Mouse (Mus musculus) neural tube, embryonic 10.5 days (tissue): ENCODE results near the gene Agxt.

ENCODE experiments used
- DNase-seq: peaks from one replicate; pipeline ENCODE4 v3.0.0-alpha.2; 2017; ENCODE audit warnings: low spot score; ENCODE audit errors: extremely low spot score

The Agxt gene

GRCm38 (mm10) chr1:93150907-93151661 lies 16.0 kb downstream of the Agxt start:
- no peak for DNase-seq

GRCm38 (mm10) chr1:93157566-93157965 lies 22.5 kb downstream of the Agxt start:
- no peak for DNase-seq

DNA sequence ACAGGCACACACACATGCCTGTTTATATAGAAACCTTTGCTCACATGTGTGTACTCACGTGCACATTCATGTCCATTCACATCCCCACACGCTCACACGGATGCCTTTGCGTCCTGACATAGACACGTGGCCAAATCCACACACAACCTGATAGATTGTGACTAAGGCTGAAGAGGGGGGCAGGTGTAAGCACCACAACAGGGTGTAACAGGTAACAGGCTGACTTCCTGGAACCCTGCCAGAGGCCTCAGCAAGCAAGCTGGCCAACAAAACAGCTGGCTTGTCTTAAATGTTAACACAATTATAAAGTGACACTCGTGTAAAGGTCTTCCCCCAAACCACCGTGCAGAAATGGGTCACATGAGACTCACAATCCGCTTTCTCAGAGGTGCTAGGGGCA lies 23.9 kb downstream of the Agxt start:
- no peak for DNase-seq

DNA sequence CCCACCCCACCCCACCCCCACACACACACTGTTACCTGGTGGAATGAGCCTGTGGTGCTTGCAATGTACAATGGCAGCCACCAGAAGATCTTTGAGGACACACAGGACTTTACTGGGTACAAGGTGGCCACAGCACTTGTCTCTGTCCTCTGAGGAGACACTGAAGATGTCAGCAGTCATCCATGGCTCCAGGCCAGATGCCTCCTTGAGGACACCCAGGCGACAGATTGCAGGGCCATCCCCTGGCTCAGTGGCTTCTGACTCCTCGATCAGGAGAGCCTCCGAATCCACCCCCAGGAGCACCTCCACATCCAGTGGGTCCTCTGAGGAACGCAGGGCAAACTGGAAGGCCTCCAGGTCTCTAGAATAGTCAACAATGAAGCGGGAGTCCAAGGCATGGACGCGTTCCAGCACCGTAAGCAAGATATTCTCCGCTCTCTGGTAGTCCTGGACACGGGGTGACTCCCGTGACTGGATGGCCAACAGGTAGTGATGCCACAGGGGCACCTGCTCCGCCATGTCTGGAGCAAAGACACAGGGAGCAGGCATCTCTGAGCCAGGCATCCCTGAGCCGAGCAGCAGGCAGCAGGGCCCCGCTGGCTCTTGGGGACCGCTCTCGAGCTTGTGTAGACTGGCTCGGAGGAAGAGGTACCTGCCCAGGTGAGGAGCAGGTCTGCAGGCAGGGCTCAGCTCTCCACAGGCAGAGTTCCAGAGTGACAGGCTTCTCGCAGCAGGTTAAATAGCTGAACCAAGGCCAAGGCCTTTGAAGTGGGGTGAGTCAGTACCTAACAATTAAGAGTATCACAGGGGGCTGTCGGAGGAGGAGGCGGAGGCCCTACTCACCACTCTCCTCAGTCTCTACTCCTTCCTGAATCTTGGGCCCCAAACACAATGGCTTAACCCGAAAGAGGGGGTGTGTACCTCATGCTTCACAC lies 24.8 kb downstream of the Agxt start:
- DNase-seq, result no peak

- DNase-seq, result no peak
Observed at GRCm38 (mm10) chr1:93160501-93161133, 25.6 kb downstream of the Agxt start, which contains the start of gene 2310007B03Rik. Gene 2310007B03Rik (minus strand): TSS chr1:93160948.

- no peak for DNase-seq
Observed at GRCm38 (mm10) chr1:93161350-93161749, 26.3 kb downstream of the Agxt start.

GRCm38 (mm10) chr1:93161921-93162320 lies 26.9 kb downstream of the Agxt start:
- DNase-seq, result no peak

- DNase-seq, result no peak
Observed at GRCm38 (mm10) chr1:93162588-93162987, 27.5 kb downstream of the Agxt start.

- DNase-seq, result no peak
Observed at GRCm38 (mm10) chr1:93165447-93165846, 30.4 kb downstream of the Agxt start.

GRCm38 (mm10) chr1:93166346-93167079 lies 31.5 kb downstream of the Agxt start:
- no peak for DNase-seq

DNA sequence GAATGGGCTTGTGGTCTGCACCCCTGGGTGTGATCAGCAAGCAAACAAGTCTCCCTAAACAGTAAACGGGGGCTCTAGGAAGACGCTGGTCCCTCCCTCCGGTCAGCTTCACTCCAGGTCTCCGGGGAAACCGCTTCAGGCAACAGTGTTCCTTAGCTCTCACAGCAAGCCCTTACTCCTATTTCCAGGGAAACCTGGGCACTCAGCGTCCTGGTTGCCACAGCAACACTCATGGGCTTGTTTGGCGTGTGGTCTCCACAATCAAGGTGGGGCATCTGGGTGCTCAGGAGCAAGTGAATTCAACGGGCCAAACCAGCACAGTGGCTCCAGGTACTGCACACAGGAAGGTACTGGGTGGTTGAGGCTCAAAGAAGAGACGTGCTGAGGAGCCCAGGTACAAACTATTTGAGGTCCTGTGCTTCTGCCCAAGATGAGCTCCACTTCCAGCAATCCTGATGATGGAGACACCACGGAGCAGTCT lies 33.3 kb downstream of the Agxt start, which contains the start of gene Crocc2:
Crocc2 (plus strand) TSS at position 431 of the 481 bp plus-strand sequence.
- no peak for DNase-seq

GRCm38 (mm10) chr1:93173665-93174064 lies 38.6 kb downstream of the Agxt start:
- DNase-seq, result no peak

GRCm38 (mm10) chr1:93174399-93174798 lies 39.4 kb downstream of the Agxt start:
- DNase-seq, result peak; percentile 98

- peak; percentile 45 for DNase-seq
Observed at GRCm38 (mm10) chr1:93175849-93176248, 40.8 kb downstream of the Agxt start.

DNA sequence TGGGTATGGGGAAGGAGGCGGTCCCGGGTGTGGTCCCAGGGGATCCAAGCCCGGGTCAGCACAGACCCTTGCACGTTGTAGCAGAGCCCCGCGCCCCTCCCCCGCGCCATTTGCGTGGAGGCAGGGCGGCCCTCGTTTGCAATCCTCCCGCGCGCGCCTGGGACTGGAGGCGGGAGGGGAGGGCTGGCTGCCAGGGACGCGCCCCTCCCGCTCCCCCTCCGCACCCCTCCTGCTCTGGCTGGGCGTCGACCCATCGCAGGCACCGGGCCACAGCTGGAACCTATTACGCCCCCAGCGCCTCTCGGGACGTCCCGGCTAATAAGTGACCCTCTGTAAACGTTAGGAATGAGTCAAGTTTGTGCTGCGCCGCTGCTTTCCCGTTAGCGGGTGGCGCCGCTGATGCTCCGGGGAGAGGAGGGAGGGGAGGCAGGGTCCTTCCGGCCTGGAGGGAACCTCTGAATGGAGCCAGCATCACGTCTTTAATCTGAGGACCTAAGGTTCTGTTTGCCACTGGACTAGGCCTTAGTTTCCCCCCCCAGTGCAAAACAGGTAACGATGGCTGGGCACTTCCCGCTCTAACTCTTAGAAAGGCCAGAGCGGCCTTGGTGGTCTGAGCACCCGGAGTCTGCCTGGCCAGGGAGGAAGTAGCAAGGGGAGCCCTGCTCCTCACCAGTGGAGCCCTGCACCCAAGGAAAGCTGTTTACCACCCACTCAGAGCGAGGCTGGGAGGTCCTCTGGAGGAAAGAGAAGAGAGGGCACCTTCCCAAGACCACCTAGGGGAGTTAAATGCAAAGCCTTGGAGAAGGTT lies 41.7 kb downstream of the Agxt start:
- peak; percentile 84 for DNase-seq

DNA sequence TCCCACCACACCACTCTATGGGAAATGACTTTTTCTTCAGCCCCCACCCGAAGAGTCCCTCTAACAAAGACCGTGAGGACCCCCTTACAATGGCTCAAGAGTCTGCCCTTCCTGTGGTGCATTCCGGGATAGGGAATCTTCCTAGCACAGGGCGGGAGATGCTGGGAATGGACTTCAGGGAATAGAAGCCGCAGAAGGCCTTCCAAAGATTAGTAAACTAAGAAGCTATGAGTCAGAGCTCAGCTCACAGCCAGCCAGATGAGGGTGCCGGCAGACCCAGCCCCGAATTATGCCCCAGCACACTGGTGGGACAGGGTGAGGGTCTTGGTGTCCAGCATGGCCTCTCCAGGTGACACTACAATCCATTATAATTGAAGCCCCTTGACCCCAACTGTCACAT lies 47.2 kb downstream of the Agxt start:
- DNase-seq, result no peak

DNA sequence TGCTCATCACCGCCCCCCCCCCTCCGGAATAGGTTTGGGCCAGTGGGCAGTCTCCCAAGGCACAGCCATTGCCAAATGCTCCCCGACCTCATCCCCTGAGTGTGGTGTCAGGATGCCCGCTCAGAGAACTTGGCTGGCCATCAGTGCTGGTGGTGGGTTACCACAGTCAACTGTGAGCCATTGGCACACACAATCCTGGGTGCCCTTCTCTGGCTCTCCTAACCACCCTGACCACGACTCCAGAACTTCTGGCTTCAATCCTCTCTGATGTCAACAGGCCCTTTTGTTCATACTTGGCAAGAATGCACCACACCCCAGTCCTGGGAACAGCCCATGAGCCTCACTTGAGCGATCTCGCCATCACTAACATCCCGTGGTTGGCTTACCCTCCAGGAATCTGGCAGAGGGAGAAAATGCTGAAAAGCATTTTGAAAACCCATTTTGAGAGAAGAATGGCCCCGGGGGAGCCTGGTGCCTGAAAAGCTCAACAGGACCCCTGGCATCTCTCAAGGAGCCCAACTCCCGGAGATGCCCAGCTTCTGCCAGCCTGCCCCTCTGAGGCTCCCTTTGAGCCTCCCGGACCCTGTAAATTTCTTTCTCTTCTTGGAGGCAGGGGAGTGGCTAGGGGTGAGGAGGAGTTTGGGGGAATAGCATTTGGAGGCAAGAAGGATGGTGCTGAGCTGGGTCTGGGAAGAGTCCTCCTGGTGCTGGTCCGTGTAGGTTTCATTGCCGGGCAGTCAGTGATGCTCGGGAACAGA lies 49.2 kb downstream of the Agxt start:
- DNase-seq, result no peak

- DNase-seq, result peak; percentile 23
Observed at GRCm38 (mm10) chr1:93190726-93191305, 55.8 kb downstream of the Agxt start.

DNA sequence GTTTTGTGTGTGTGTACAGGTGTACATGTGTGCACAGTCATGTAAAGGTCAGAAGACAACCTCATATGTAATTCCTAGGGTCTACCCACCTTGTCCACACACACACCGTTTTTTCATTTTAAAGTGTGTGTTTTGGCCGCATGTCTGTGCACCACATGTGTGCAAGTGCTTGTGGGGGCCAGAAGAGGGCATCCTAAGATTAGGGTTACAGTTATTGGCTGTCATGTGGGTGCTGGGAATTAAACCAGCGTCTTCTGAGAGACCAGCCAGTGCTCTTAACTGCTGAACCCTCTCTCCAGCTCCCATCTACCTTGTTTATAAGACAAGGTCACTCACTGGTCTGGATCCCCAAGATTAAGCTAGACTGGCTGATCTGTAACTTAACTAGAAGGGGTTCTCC lies 59.9 kb downstream of the Agxt start:
- DNase-seq, result no peak
